Mouse (Mus musculus) thymus, adult 18-20 months (tissue): ENCODE results near the gene Cherp.

ENCODE experiments used
- DNase-seq, 2 experiments: peaks; one replicate each; pipeline ENCODE4 v3.0.0; 2022; ENCODE audit warnings: mixed read lengths in 2 of 2

Gene Cherp

DNA sequence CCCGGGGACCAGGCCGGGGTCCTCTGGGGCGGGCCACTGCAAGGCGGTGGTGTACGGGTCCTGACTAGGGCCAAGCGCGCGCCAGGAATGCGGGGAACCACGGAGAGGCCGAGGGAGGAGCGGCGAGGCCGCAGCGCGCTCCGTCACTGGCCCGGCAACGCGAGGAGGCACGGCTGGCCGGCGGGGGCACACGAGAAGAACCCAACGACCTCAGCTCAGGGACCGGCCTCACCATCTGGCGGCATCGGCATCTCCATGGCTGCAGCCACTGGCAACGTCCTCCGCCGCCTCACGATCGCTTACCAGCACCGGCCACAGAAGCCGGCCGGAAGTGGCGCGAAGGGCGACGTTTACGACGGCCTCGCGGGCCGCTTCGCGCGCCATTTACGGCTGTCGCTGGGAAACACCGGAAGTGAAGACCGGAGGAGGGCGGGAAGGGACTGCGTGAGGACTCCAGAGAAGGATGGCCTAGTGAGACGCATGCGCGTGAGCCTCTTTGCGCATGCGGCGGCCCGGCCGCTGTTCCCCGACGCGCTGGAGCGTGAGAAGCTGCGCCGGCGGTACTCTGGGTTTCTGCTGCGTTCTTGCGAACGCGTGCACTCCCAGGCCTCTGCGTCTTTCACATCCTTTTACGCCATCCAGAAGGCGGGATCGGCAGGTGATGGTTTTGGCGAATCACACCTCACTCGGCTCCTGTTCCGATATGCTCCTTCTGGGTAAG is at the start of gene Cherp:
Cherp (minus strand) TSS at position 401 of the 721 bp plus-strand sequence.
- peak; percentile 96 for DNase-seq

GRCm38 (mm10) chr8:72521888-72522287 is 46.9 kb upstream of the Cherp start:
- DNase-seq: no peak

DNA sequence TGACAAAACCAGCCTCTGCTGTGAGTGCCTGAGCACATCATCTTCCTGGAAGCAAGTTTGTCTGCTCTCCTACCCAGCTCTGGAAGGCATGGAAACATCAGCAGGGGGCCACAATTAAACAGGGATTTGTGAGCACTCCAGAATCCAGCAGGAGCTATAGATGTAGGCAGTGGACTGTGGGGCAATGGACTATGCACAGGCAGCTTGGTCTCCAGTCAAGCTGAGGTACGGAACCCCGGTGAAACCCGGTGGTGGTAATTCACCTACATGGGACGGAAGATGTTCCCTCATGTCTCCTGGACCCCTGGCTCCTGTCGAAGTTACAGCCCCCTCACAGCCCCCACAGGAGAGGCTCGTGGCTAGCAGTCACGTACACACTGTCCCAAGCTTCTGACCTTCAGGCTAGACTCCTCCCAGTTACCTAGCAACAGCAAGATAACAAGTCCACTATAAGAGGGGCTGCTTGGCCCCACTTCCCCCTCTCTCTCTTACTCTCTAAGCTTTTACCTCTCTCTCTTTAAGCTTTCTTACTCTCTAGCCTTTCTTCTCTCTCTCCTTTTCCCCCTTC is 42.5 kb upstream of the Cherp start:
- no peak for DNase-seq

DNA sequence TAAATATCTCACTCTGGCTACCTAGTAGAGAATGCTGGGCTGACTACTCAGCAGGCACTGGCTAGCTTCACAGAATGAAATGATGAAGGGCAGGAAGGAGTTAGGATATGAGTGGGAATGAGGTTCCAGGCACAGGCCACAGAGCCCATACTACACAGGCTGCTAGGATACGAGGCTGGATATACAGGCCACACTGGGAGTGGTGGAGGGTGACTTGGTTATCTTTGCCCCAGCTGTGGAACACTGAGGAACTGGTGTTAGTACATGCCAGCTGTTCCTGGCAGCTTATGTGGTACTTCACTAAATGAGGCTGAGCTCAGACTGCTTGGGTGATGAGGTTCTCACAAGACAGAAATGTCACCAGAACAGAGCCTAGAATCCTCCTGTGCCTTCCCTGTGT is 38.1 kb upstream of the Cherp start:
- no peak for DNase-seq

GRCm38 (mm10) chr8:72512648-72513047 is 37.6 kb upstream of the Cherp start:
- no peak for DNase-seq

DNA sequence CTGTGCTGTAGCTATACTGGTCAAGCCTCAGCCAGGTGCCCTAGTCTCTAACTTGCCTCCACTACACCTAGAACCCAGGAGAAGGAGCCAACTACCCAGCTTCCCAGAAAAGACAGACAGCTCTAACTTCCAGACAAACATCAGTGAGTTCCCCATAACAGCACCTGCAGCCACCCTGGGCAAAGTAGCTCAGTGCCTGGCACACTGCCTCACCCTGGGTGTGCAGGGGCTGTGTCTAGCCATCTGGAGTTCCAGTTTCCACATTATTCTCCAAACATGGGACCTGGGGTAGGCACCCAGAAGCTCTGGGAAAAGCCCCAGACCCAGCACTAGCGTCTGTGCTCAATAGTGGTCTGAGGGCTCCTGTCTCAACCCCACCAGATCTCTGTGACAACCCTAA is 32.5 kb upstream of the Cherp start:
- no peak for DNase-seq

GRCm38 (mm10) chr8:72504637-72505314 is 29.8 kb upstream of the Cherp start:
- DNase-seq: no peak

GRCm38 (mm10) chr8:72504137-72504536 is 29.1 kb upstream of the Cherp start:
- no peak for DNase-seq

- DNase-seq: no peak
Measured at GRCm38 (mm10) chr8:72500521-72500931, 25.5 kb upstream of the Cherp start.

- no peak for DNase-seq
Measured at GRCm38 (mm10) chr8:72499521-72500284, 24.7 kb upstream of the Cherp start.

- no peak for DNase-seq
Measured at GRCm38 (mm10) chr8:72498527-72498926, 23.5 kb upstream of the Cherp start.

DNA sequence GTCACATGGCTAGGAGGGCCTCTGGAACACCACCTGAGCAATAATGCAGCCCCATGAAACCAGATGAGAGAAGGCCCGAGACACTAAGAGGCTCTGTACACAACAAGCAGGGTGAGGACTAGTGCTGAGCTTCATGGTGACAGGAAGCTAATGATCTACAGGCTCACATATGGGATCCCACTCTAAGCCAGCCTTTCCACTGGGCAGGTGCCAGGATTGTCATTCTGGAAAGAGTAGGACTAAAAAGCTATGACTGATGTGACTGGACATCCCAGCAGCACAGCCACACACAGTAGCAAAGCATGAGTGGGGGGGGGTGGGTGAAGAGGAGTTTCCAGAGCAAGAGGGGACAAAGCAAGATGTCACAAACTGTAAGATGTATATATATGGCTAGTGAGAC is 22.9 kb upstream of the Cherp start:
- DNase-seq: no peak

GRCm38 (mm10) chr8:72496217-72496616 is 21.2 kb upstream of the Cherp start:
- no peak for DNase-seq

DNA sequence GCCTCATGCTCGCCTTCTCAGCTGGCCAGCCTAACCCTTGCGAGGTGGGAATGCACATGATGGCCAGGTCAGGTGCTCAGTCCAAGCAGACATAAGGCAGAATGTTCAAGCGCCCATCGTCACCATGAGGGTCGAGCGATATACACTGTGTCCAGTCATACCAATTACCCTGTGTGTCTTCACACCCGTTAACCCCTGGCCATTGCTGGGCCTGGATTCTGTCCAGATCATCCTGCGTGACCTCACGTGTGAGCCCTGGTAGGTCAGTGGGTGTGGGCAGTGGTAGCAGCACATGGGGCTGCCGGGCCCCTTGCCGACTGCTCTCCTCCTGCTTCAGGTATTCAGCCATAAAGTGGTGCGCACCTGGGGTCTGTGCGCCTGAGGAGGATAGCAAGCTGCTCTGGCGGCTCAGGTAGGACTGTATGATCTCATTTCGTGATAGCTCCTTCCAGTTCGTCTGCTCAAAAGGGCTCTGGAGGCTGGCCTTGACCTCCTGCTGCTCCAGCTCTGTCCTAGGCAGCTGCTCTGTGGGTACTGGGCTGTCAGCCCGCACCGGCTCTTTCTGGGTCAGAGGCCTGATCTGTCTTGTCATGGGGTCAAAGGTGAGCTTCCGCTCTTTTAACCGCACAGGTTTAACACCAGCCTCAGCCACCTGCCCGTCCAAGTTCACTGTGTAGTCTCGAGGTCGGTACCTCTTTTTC is 20.5 kb upstream of the Cherp start:
- no peak for DNase-seq

- no peak for DNase-seq
Measured at GRCm38 (mm10) chr8:72493381-72493780, 18.4 kb upstream of the Cherp start.

- DNase-seq: peak; percentile 99
Measured at GRCm38 (mm10) chr8:72492622-72493081, 17.6 kb upstream of the Cherp start.

DNA sequence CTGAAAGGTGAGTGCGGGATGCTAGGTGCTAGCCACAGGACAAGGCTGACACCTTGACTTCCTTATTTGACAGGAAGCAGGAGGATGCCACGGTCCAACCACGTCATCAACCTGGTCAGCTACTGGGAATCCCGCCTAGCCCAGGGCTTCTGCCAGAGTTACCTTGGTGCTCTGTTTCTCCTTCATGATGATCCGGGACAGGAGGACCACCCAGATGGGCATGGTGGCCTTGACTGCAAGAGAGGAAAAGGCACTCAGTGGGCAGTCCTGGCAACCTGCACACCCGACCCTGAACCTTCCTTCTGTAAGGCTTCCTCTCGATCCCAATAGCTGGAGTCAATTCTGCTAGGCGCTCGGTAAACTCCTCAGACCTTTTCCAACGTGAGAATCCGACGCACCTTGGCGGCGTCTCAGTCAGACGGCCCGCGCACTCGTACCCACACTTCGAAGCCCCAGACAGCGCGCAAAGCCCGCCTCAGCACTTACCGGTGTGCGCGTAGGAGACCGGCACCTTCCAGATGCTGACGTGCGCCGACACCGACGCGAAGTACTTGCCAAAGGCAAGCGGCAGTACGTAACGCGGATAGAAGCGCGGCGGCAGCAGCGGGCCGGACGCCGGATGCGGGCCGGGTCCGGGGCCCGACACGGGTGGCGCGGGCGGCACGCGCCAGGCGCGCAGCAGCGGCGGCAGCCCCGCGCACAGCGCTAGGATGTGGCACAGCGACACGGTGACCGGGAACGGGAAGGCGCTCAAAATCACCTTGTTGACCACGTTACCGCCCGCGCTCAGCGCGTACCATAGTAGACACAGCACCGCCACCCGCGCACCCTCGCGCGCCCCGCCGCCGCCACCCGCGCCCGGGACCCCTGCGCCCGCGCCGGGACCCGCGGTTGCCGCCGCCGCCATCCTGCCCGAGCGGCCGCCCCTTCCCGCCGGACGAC is 16.9 kb upstream of the Cherp start, which contains the start of gene Slc35e1:
Slc35e1 (minus strand) TSS at position 935 of the 942 bp plus-strand sequence.
- peak in 1 of 2 experiments; percentile 47 for DNase-seq

GRCm38 (mm10) chr8:72491017-72491416 is 16.0 kb upstream of the Cherp start:
- no peak for DNase-seq

DNA sequence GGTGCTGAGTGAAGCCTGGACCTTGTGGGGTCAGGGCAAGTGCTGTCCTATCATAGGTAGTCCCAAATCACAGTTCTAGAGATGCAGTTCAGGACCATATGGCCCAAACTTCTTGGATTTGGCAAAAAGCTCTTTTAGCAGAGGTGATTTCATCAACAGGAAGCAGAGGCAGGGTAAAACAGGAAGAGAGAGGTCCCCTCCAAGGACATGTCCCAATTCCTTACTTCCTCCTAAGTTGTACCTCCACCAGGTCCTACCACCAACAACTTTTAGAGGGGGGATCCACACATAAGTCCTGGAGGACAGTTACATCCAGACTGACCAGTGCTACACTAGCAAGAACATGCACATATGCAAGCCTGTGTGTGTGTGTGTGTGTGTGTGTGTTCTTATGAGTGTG is 12.0 kb upstream of the Cherp start:
- no peak for DNase-seq

DNA sequence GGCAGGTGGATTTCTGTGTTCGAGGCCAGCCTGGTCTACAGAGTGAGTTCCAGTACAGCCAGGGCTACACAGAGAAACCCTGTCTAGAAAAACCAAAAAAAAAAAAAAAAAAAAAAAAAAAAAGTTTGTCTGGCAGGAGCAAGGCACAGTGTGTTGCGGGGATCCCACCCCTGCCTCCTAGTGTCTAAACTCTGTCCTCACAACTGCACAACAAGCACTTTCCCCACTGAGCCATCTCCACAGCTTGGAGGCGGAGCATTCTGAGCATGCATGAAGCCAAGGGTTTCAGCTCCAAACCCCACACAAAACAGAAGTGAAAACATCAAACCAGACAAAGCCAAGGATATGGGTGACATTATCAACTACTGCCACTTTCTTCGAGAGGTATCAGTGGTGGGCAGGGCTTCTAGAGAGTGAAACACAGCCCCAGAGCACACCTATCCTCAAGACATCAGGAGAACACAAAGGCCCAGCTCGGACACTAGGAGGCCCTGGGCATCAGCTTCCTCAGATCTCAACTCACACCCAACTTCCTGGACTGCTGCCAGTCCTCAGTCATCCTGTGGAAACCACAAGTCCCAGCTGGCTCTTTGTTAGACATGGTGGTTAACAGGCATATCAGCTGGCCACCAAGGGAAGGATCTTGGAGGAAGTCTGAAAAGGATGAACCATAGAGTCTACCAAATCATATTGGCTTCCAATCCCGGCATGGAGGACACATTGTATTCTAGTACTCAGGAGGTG is 10.6 kb upstream of the Cherp start:
- no peak for DNase-seq

DNA sequence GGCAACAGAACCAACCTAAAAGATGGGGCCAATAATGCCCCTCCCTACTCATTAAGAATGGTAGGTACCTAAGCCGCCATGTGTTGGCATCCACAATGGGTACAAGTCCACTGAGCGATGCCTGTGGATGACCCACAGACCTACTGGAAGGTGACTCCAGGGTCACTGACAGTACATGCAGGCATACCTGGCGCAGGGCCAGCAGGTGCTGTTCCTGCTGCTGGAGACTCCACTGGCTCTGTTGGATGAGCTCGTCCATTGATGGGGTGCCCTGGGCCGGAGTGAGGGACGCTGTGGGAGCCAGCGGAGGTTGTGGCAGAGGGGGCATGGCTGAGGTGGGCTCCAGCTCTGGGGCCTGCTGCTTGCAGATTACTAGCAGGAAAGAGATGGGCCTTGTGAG is 4.3 kb downstream of the Cherp start:
- no peak for DNase-seq
